13 mouse cellular contexts compared by ENCODE assay signal in genomic region chr3:102152471-102152870, GRCm38 (mm10). TPM values are rescaled to one million over a fixed set of nuclear protein-coding genes. Genes with fewer than 3 reads are reported as not detected.
A peak's percentile ranks its signal among the peaks of the same experiment; 100 is the strongest.
DNase-seq lines count a peak whose midpoint lies in the region; ATAC-seq and TF ChIP-seq lines count a peak whose summit lies in the region.
"Had no signal": no experiment of that assay in that cellular context is flagged by ENCODE, and none has a peak within 500 bp of the region (broad histone marks: within the 10 kb centered on the region; RNA-seq: fewer than 3 reads in every experiment).

No protein-coding gene starts in this region.

- no peak overlapping the region for H3K9ac ChIP-seq in heart, embryonic 15.5 days
- no peak overlapping the region for H3K9ac ChIP-seq in midbrain, postnatal 0 days (replicated peaks; ENCODE audit: low read length, poor library complexity, severe bottlenecking)
- H3K9ac ChIP-seq in kidney, embryonic 14.5 days (ENCODE audit: low read depth, low read length): no peak overlapping the region; the same call in 1 of the 2 replicates
- H3K9ac ChIP-seq in stomach, postnatal 0 days (ENCODE audit: low read length): 0 out of 2 replicates have a peak overlapping the region, but pooled peaks have one; percentile 36

- no peak for DNase-seq in heart, adult 8-10 months (ENCODE audit: low spot score)
- DNase-seq in midbrain, embryonic 10.5 days (ENCODE audit: low spot score): no peak
- DNase-seq in midbrain, postnatal 0 days (ENCODE audit: low spot score): no peak
- peak; percentile 39 for DNase-seq in stomach, postnatal 0 days (ENCODE audit: low spot score)
- DNase-seq in ovary, postnatal 14 days (ENCODE audit: low spot score): no peak
- no peak for DNase-seq in c-Kit-positive CD71-positive TER-119-positive erythroid progenitor cells, embryonic 14.5 days (ENCODE audit: low spot score)
- DNase-seq: adrenal gland, postnatal 14 days; cerebellum, adult 11-12 months; thymus, adult 2 months had no signal

- TF ChIP-seq EP300 in stomach, postnatal 0 days (optimal IDR thresholded peaks at IDR 0.05): no peak

- TF ChIP-seq CTCF in midbrain, postnatal 0 days (IDR thresholded peaks at IDR 0.05): no peak
- no peak for TF ChIP-seq CTCF in stomach, postnatal 0 days (IDR thresholded peaks at IDR 0.05; ENCODE audit: low read depth)

- 0 out of 2 replicates have a peak overlapping the region, but pooled peaks have one; percentile 2 for H3K27ac ChIP-seq in heart, embryonic 15.5 days
- peak overlapping the region; percentile 60 for H3K27ac ChIP-seq in midbrain, embryonic 10.5 days (replicated peaks)
- no peak overlapping the region for H3K27ac ChIP-seq in midbrain, postnatal 0 days (ENCODE audit: low read depth, low read length)
- H3K27ac ChIP-seq in kidney, embryonic 14.5 days (ENCODE audit: low read depth, low read length): peak overlapping the region; percentile 88
- H3K27ac ChIP-seq in stomach, postnatal 0 days (replicated peaks): peak overlapping the region; percentile 79

- ATAC-seq in heart, embryonic 15.5 days (replicated peaks; ENCODE audit: insufficient number of reproducible peaks, insufficient read depth, low FRiP score, low read depth): no peak
- no peak for ATAC-seq in midbrain, postnatal 0 days (ENCODE audit: low FRiP score)
- ATAC-seq in kidney, embryonic 14.5 days (ENCODE audit: low FRiP score, low TSS enrichment): no peak; the same call in 1 of the 2 replicates
- peak; percentile 30 for ATAC-seq in stomach, postnatal 0 days (ENCODE audit: low FRiP score, low TSS enrichment)

- H3K27me3 ChIP-seq in heart, embryonic 15.5 days: no peaks in the 10 kb centered on the region
- H3K27me3 ChIP-seq in midbrain, embryonic 10.5 days (ENCODE audit: low read depth, poor library complexity, severe bottlenecking): peaks cover 77% of the 10 kb centered on the region
- H3K27me3 ChIP-seq in midbrain, postnatal 0 days (ENCODE audit: insufficient read depth, low read length): no peaks in the 10 kb centered on the region
- H3K27me3 ChIP-seq in kidney, embryonic 14.5 days (ENCODE audit: control insufficient read depth, insufficient read depth, low read length): no peaks in the 10 kb centered on the region
- H3K27me3 ChIP-seq in stomach, postnatal 0 days (ENCODE audit: control insufficient read depth, insufficient read depth, low read length): no peaks in the 10 kb centered on the region
- H3K27me3 ChIP-seq: Patski had no signal

- peaks cover 13% of the 10 kb centered on the region for H3K36me3 ChIP-seq in heart, embryonic 15.5 days
- peaks cover 8% of the 10 kb centered on the region for H3K36me3 ChIP-seq in midbrain, embryonic 10.5 days
- no peaks in the 10 kb centered on the region for H3K36me3 ChIP-seq in midbrain, postnatal 0 days (ENCODE audit: insufficient read depth, low read length)
- peaks cover 9% of the 10 kb centered on the region; the same call in 1 of the 2 replicates for H3K36me3 ChIP-seq in kidney, embryonic 14.5 days (ENCODE audit: control insufficient read depth, insufficient read depth, low read length)
- H3K36me3 ChIP-seq in stomach, postnatal 0 days (ENCODE audit: control insufficient read depth, insufficient read depth, low read length): peaks cover 3% of the 10 kb centered on the region

- WGBS in heart, embryonic 15.5 days: 41% methylated on average over 4 of the region's 4 CpGs
- 19% methylated on average over 4 of the region's 4 CpGs for WGBS in midbrain, embryonic 10.5 days
- WGBS in midbrain, postnatal 0 days: 44% methylated on average over 4 of the region's 4 CpGs
- 16% methylated on average over 4 of the region's 4 CpGs for WGBS in kidney, embryonic 14.5 days
- WGBS in stomach, postnatal 0 days: 46% methylated on average over 4 of the region's 4 CpGs

- peaks cover 13% of the 10 kb centered on the region for H3K4me1 ChIP-seq in heart, embryonic 15.5 days (replicated peaks)
- peaks cover 46% of the 10 kb centered on the region for H3K4me1 ChIP-seq in midbrain, embryonic 10.5 days
- H3K4me1 ChIP-seq in midbrain, postnatal 0 days (ENCODE audit: insufficient read depth, low read length): no peaks in the 10 kb centered on the region
- H3K4me1 ChIP-seq in kidney, embryonic 14.5 days (ENCODE audit: control insufficient read depth, insufficient read depth, low read length): peaks cover 6% of the 10 kb centered on the region; the same call in 1 of the 2 replicates
- H3K4me1 ChIP-seq in stomach, postnatal 0 days (replicated peaks; ENCODE audit: control insufficient read depth, insufficient read depth): peaks cover 5% of the 10 kb centered on the region

- no peaks in the 10 kb centered on the region for H3K9me3 ChIP-seq in heart, embryonic 15.5 days (replicated peaks)
- H3K9me3 ChIP-seq in midbrain, embryonic 10.5 days (replicated peaks): no peaks in the 10 kb centered on the region
- H3K9me3 ChIP-seq in midbrain, postnatal 0 days (ENCODE audit: low read length): no peaks in the 10 kb centered on the region
- no peaks in the 10 kb centered on the region for H3K9me3 ChIP-seq in kidney, embryonic 14.5 days (ENCODE audit: control insufficient read depth, low read length)
- H3K9me3 ChIP-seq in stomach, postnatal 0 days (ENCODE audit: control insufficient read depth, low read length): no peaks in the 10 kb centered on the region

- H3K4me2 ChIP-seq in heart, embryonic 15.5 days: no peak overlapping the region
- H3K4me2 ChIP-seq in midbrain, postnatal 0 days (ENCODE audit: low read depth, low read length, poor library complexity, severe bottlenecking): no peak overlapping the region
- peak overlapping the region; percentile 23; the same call in 1 of the 2 replicates for H3K4me2 ChIP-seq in kidney, embryonic 14.5 days (replicated peaks; ENCODE audit: low read depth, low read length)
- H3K4me2 ChIP-seq in stomach, postnatal 0 days (replicated peaks; ENCODE audit: low read depth): peak overlapping the region; percentile 6; the same call in 1 of the 2 replicates
- H3K4me2 ChIP-seq: heart, embryonic 11.5 days had no signal

- H3K4me3 ChIP-seq in heart, embryonic 15.5 days: no peak overlapping the region
- no peak overlapping the region for H3K4me3 ChIP-seq in midbrain, embryonic 10.5 days
- no peak overlapping the region for H3K4me3 ChIP-seq in midbrain, postnatal 0 days (ENCODE audit: low read depth, low read length)
- no peak overlapping the region for H3K4me3 ChIP-seq in kidney, embryonic 14.5 days (ENCODE audit: low read length)
- H3K4me3 ChIP-seq in stomach, postnatal 0 days (ENCODE audit: low read depth, low read length): no peak overlapping the region

RNA-seq across cellular contexts. Expression of gene Vangl1, which starts 52.0 kb away (rescaled TPM):
- 20.2 and 21.6 TPM in 2 replicates for polyA plus RNA-seq in heart, embryonic 15.5 days (2015; fragmentation: Nextera tagmentation; extraction: Ambion mirVana)
- total RNA-seq in heart, adult 8-10 months (2022): 10 to 100 TPM; 10.3 to 14.0 (median 11.1) TPM
- polyA plus RNA-seq in midbrain, embryonic 10.5 days (2016; fragmentation: Nextera tagmentation; extraction: Ambion mirVana): 11.0 and 13.1 TPM in 2 replicates
- 16.8 and 22.5 TPM in 2 replicates for total RNA-seq in midbrain, postnatal 0 days (2014; rRNA removed)
- 7.1 and 8.9 TPM in 2 replicates for polyA plus RNA-seq in midbrain, postnatal 0 days (2015; fragmentation: Nextera tagmentation; extraction: Ambion mirVana)
- polyA plus RNA-seq in kidney, embryonic 14.5 days (2014; fragmentation: Nextera tagmentation; extraction: Ambion mirVana): 9.4 and 22.4 TPM in 2 replicates
- 14.1 and 15.3 TPM in 2 replicates for polyA plus RNA-seq in stomach, postnatal 0 days (2015; fragmentation: Nextera tagmentation; extraction: Ambion mirVana)

Comparison
In these comparisons a context has a peak if more than half of its experiments do, and no peak if none do; other contexts are left out.
1. H3K4me2 ChIP-seq: peak in kidney, embryonic 14.5 days (single experiment) and stomach, postnatal 0 days (single experiment); none in heart, embryonic 15.5 days (single experiment) and midbrain, postnatal 0 days (single experiment).